Mouse (Mus musculus) naive thymus-derived CD4-positive, alpha-beta T cell, adult 5 months (primary cell): ENCODE measurements around the gene Olfr808. TPM values are rescaled to one million over a fixed set of nuclear protein-coding genes. Genes with fewer than 3 reads are reported as not detected.

Experiments used
- polyA plus RNA-seq: library from polyadenylated mRNA; unstranded; fragments of 100-300 nt; shearing (Covaris generic); gene quantifications from one replicate; pipeline ENCODE4 v1.2.1, GENCODE M21; 2017

The Olfr808 gene
- not detected for polyA plus RNA-seq

DNA sequence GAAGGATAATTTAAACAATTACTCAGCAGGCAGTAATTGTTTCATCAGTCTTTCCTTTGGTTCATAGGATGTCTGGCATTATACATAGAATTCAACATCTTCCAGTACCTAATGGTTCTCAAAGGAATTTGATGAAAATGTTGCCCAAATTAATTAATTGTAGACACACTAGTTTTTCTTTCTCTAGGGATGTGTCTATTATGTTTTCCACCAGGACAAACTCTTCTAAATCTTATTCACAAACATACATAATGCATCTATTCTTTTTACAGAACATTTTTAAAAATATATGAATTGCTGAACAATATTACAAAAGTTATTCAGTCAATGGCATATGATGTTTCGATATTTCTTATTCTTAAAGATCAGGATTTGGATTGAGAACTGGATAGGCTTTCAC is at the start of gene Olfr808:
Gene Olfr808, plus strand, starts transcription at position 301 of the 400 bp plus-strand sequence.

DNA sequence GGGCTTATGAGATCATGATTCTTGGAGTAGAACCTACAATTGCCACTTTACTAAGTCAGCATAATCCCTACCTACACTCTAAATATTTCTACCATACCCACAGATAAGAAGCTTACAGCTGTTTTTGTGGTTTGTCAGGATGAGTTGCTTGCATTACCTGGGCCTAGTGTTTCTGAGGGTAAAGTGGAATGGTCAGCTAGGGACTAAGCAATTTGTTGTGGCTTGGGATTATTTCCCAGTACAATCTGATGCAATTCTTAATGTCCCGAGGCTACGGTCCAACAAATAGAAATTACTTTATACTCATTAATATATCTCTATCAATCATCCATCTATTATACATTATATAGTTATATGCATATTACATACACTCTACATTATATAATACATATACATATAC is 36.0 kb upstream of the Olfr808 start, which contains the start of gene Olfr805:
Gene Olfr805, minus strand, starts transcription at position 101 of the 400 bp plus-strand sequence.

DNA sequence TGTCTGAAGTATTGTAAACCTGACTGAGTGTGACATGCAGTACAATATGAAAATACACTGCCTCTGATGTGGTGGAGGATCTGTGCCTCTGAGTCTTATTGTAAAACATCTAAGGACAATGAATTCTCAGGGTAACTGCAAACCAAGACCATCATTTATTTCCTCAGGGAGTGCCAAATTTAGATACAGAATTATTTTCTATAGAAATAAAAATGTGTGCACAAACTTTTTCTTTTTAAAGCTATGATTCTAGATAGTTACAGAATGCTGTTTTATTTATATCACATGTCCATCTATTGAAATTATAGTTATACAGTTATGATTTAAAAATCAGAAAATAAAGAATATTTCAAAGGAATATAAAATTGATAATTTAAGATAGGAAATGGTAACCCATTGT is 23.5 kb upstream of the Olfr808 start, which contains the start of gene Olfr806:
Gene Olfr806, minus strand, starts transcription at position 101 of the 400 bp plus-strand sequence.

DNA sequence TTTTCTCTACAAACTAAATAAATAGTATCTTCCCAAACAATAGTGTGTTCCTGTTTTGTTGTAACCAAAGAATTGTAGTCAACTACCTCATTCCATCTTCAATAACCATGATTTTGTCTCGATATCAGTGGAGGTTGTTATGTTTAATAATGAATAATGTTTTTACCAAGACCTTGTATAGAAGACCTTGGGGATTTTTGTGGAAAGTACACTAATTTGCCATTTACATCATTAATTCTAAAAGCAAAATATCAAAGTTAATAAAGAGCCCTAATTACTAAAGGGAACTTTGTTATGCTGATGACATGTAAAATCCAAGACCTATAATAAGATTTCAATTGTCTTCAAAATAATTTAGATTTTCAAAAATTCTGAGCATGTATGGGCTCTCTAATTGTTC is 7.6 kb upstream of the Olfr808 start, which contains the start of gene Olfr807:
Gene Olfr807, minus strand, starts transcription at position 101 of the 400 bp plus-strand sequence.

DNA sequence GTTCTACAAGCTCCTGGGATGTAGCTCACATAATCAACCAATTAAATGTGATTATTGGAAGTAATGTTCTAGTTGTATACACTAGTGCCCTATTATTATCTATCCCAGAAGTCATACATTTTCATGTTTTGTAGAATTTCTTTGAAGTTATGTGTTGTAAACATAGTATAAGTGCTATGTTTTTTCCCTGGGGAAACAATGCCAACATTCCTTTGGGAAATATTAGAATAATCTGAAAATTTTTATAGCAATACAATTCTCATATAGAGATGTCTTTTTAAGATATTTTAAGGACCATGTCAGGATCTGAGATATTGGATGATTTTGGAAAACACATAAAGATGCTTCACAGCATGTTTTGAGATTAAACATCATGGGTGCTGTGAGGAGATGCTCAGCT is 9.1 kb downstream of the Olfr808 start, which contains the start of gene Olfr809:
Gene Olfr809, plus strand, starts transcription at position 301 of the 400 bp plus-strand sequence.

DNA sequence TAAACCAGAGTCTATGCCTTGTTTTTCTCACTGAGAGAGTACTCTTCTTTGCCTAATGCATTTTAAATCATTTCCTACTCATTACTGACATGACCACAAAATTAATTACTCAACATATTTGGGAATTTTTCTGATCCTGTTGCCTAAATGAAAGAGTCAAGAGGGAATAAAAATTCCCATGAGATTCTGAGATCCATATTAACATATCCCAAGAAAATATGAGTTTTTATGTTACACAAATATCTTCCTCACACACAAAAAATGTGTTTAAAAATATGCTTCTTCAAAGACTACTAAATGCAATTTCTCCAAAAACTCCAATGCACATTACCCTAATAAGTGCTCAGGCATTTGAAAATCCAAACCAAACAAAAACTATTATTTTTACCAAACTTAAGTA is 29.5 kb downstream of the Olfr808 start, which contains the start of gene Olfr810:
Gene Olfr810, minus strand, starts transcription at position 101 of the 400 bp plus-strand sequence.

DNA sequence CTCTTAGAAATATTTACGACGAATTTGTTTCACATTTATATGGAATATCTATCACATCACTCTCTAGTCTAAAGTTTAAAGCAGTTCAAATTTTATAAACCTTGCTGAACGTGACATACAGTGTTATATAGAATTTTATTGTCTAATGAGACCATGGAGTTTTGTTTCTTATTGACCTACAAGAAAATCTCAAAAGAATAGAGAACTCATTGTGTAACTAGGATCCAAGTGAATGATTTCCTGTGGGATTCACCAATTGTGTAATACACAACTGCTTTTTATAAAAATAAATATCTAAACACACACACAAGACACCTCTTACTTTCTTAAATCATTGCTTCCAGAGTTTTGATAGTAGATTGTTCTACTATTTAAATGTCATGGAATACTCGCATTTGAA is 39.0 kb downstream of the Olfr808 start, which contains the start of gene Olfr811:
Gene Olfr811, minus strand, starts transcription at position 101 of the 400 bp plus-strand sequence.

Other genes starting within 250 kb of the Olfr808 start
- not detected for gene Olfr791, start 243.7 kb upstream of the Olfr808 start, polyA plus RNA-seq
- gene Olfr792, start 226.3 kb upstream of the Olfr808 start, polyA plus RNA-seq = not detected
- gene Olfr794, start 197.8 kb upstream of the Olfr808 start, polyA plus RNA-seq = not detected
- not detected for gene Olfr796, start 152.9 kb upstream of the Olfr808 start, polyA plus RNA-seq
- 0.16 TPM for gene Olfr798, start 137.5 kb upstream of the Olfr808 start, polyA plus RNA-seq
- gene Olfr799, start 128.0 kb upstream of the Olfr808 start, polyA plus RNA-seq = not detected
- not detected for gene Olfr800, start 107.8 kb upstream of the Olfr808 start, polyA plus RNA-seq
- gene Olfr801, start 91.6 kb upstream of the Olfr808 start, polyA plus RNA-seq = not detected
- not detected for gene Olfr802, start 77.3 kb upstream of the Olfr808 start, polyA plus RNA-seq
- not detected for gene Olfr803, start 71.2 kb upstream of the Olfr808 start, polyA plus RNA-seq
- gene Olfr804, start 62.3 kb upstream of the Olfr808 start, polyA plus RNA-seq = not detected
- not detected for gene Olfr805, start 36.1 kb upstream of the Olfr808 start, polyA plus RNA-seq
- gene Olfr806, start 23.6 kb upstream of the Olfr808 start, polyA plus RNA-seq = not detected
- gene Olfr807, start 7.7 kb upstream of the Olfr808 start, polyA plus RNA-seq = not detected
- gene Olfr809, start 9.2 kb downstream of the Olfr808 start, polyA plus RNA-seq = not detected
- gene Olfr810, start 29.4 kb downstream of the Olfr808 start, polyA plus RNA-seq = not detected
- not detected for gene Olfr811, start 38.9 kb downstream of the Olfr808 start, polyA plus RNA-seq
- 0.56 TPM for gene Olfr812, start 80.6 kb downstream of the Olfr808 start, polyA plus RNA-seq
- gene Olfr813, start 89.9 kb downstream of the Olfr808 start, polyA plus RNA-seq = not detected
- gene Olfr814, start 114.4 kb downstream of the Olfr808 start, polyA plus RNA-seq = 0.09 TPM
- not detected for gene Olfr815, start 140.4 kb downstream of the Olfr808 start, polyA plus RNA-seq
- 0.34 TPM for gene Olfr816, start 150.1 kb downstream of the Olfr808 start, polyA plus RNA-seq
- gene Olfr818, start 183.6 kb downstream of the Olfr808 start, polyA plus RNA-seq = not detected
- gene Olfr819, start 201.8 kb downstream of the Olfr808 start, polyA plus RNA-seq = not detected
- gene Olfr247, start 210.7 kb downstream of the Olfr808 start, polyA plus RNA-seq = not detected
- 0.21 TPM for gene Gm10310, start 219.6 kb downstream of the Olfr808 start, polyA plus RNA-seq
- gene Olfr820, start 247.1 kb downstream of the Olfr808 start, polyA plus RNA-seq = not detected